Mouse (Mus musculus) liver, postnatal 0 days (tissue): ENCODE measurements around the gene Abcd1.

ENCODE experiments used
- CTCF ChIP-seq: sonication (generic); IDR thresholded peaks from 2 replicates; pipeline ENCODE4 v1.5.1; 2016; ENCODE audit warnings: antibody characterized with exemption, low read depth
- EP300 ChIP-seq: IDR thresholded peaks from 2 replicates; pipeline ENCODE4 v1.6.1; 2016; ENCODE audit warnings: antibody characterized with exemption, low read depth, mild to moderate bottlenecking

DNA sequence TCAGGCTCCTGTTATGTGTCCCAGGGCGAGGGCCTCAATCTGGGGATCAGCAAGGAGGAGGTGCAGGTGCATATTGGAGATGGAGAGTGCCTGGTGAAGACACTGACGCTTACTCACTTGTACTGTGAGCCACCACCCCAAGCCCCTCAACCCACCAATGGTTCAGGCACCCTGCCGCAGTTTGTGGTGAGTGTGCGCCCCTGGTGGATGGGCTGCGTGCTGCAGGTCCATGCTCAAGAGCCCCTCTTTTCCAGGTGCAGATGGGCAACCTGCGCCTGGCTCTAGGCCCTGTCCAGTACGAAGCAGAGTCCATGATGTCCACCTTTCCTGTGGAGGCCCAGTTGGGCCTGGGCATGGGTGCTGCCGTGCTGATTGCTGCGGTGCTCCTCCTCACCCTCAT, 50.9 kb downstream of the Abcd1 start:
- TF ChIP-seq CTCF (peak; percentile 67), EP300 (no peak)
